Mouse (Mus musculus): ENCODE measurements around the gene Olfr857.
"Not testable (repeated sequence)": the region's sequence is repeated elsewhere in the genome, so short reads cannot be mapped to it uniquely, and the experiment has no call there.

Olfr857 gene

GRCm38 (mm10) chr9:19709133-19709532, at the start of gene Olfr857:
Gene Olfr857, plus strand, starts transcription at chr9:19709433.
- DNase-seq, result no peak

GRCm38 (mm10) chr9:19690281-19690680, 19.0 kb upstream of the Olfr857 start:
- DNase-seq, result no peak

- DNase-seq, result no peak
Observed at GRCm38 (mm10) chr9:19691426-19691825, 17.8 kb upstream of the Olfr857 start.

GRCm38 (mm10) chr9:19692430-19692829, 16.8 kb upstream of the Olfr857 start:
- no peak for DNase-seq

- DNase-seq, result not testable (repeated sequence)
Observed at GRCm38 (mm10) chr9:19694285-19694684, 14.9 kb upstream of the Olfr857 start.

GRCm38 (mm10) chr9:19694898-19695379, 14.3 kb upstream of the Olfr857 start:
- not testable (repeated sequence) for DNase-seq

GRCm38 (mm10) chr9:19704546-19704945, 4.7 kb upstream of the Olfr857 start:
- DNase-seq, result not testable (repeated sequence)
